Mouse (Mus musculus) liver, embryonic 14.5 days (tissue): ENCODE results near the gene Olfr810. TPM values are rescaled to one million over a fixed set of nuclear protein-coding genes. Genes with fewer than 3 reads are reported as not detected.

ENCODE experiments used
- ATAC-seq: fragments of 200-750 bp; cut with Nextera tagmentation; 2 replicates; pipeline ENCODE4 v1.8.0; 2017; ENCODE audit warnings: moderate number of reproducible peaks, mild to moderate bottlenecking, moderate library complexity; ENCODE audit not compliant: insufficient read depth
- DNase-seq, 3 experiments: peaks; one replicate each; pipeline ENCODE4 v3.0.0-alpha.2; 2012 to 2013; ENCODE audit warnings: low read depth in 3 of 3, low spot score in 3 of 3
- H3K27ac ChIP-seq: fragments of 300-500 bp; sonication (generic); 2 replicates; pipeline ENCODE4 v1.5.1; 2014; ENCODE audit warnings: moderate library complexity, mild to moderate bottlenecking, control low read depth, inconsistent platforms
- H3K27me3 ChIP-seq: fragments of 300-500 bp; sonication (generic); 2 replicates; pipeline ENCODE4 v1.6.1; 2014; ENCODE audit warnings: mild to moderate bottlenecking, low read length, moderate library complexity; ENCODE audit not compliant: control insufficient read depth, insufficient read depth
- H3K36me3 ChIP-seq: fragments of 300-500 bp; sonication (generic); replicated peaks from 2 replicates; pipeline ENCODE4 v1.6.1; 2014; ENCODE audit warnings: low read depth; ENCODE audit not compliant: control insufficient read depth, insufficient read depth
- H3K4me1 ChIP-seq, 2 experiments: fragments of 200-500 bp in 1 of 2; fragments of 300-500 bp in 1 of 2; sonication (generic) in 1 of 2; replicated peaks; 2 replicates each; pipeline ENCODE4 v1.6.1; 2012 to 2014; ENCODE audit warnings: antibody characterized with exemption in 1 of 2, inconsistent platforms in 1 of 2, low read length in 1 of 2; ENCODE audit not compliant: control insufficient read depth in 2 of 2, insufficient read depth in 2 of 2
- H3K4me2 ChIP-seq: fragments of 300-500 bp; sonication (generic); 2 replicates; pipeline ENCODE4 v1.6.1; 2014; ENCODE audit warnings: low read depth, mild to moderate bottlenecking, control low read depth, moderate library complexity
- H3K4me3 ChIP-seq, 2 experiments: fragments of 200-500 bp in 1 of 2; fragments of 300-500 bp in 1 of 2; sonication (generic) in 1 of 2; 2 replicates each; pipeline ENCODE4 v1.5.1; 2012 to 2014; ENCODE audit warnings: low read depth in 2 of 2, low read length in 2 of 2, mild to moderate bottlenecking in 2 of 2, control low read depth in 1 of 2, inconsistent platforms in 1 of 2, moderate library complexity in 1 of 2; ENCODE audit not compliant: insufficient read depth in 1 of 2
- H3K9ac ChIP-seq: fragments of 300-500 bp; sonication (generic); replicated peaks from 2 replicates; pipeline ENCODE4 v1.6.1; 2014; ENCODE audit warnings: mild to moderate bottlenecking, control low read depth, moderate library complexity
- H3K9me3 ChIP-seq: fragments of 300-500 bp; sonication (generic); 2 replicates; pipeline ENCODE4 v1.6.1; 2016; ENCODE audit warnings: low read length, mixed read lengths; ENCODE audit not compliant: control insufficient read depth
- CTCF ChIP-seq: IDR thresholded peaks from 2 replicates; pipeline ENCODE4 v1.5.1; 2016; ENCODE audit warnings: antibody characterized with exemption, low read depth, control low read depth
- EP300 ChIP-seq: IDR thresholded peaks from 2 replicates; pipeline ENCODE4 v1.6.1; 2016; ENCODE audit warnings: antibody characterized with exemption, low read depth
- WGBS: fragments of 180-500 bp; shearing (Covaris S2); extraction: QIAGEN DNeasy Blood & Tissue Kit; methylation state at CpG from one replicate; pipeline ENCODE4 v1.1.7; 2014; ENCODE audit not compliant: insufficient replicate concordance; 5-methylcytosine and 5-hydroxymethylcytosine counted together
- polyA plus RNA-seq, 2 experiments: library from polyadenylated mRNA; depleted of rRNA in 1 of 2; stranded (reverse) in 1 of 2; unstranded in 1 of 2; fragments of >200 nt; fragmentation: Nextera tagmentation in 1 of 2; extraction: Ambion mirVana in 1 of 2; gene quantifications; 2 replicates each; pipeline versions ENCODE4 v1.2.1 to v1.2.3; 2012 to 2014

Olfr810 gene
- not detected in 2 replicates for polyA plus RNA-seq (2012; rRNA removed)
- not detected in 2 replicates for polyA plus RNA-seq (2014; fragmentation: Nextera tagmentation; extraction: Ambion mirVana)

DNA sequence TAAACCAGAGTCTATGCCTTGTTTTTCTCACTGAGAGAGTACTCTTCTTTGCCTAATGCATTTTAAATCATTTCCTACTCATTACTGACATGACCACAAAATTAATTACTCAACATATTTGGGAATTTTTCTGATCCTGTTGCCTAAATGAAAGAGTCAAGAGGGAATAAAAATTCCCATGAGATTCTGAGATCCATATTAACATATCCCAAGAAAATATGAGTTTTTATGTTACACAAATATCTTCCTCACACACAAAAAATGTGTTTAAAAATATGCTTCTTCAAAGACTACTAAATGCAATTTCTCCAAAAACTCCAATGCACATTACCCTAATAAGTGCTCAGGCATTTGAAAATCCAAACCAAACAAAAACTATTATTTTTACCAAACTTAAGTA lies at the start of gene Olfr810:
Gene Olfr810, minus strand, starts transcription at position 101 of the 400 bp plus-strand sequence.
- H3K4me1 ChIP-seq = no peaks in the 10 kb centered on the region
- no peaks in the 10 kb centered on the region for H3K27me3 ChIP-seq
- no peak within 1 kb of the TSS for H3K27ac ChIP-seq
- no peak within 1 kb of the TSS for H3K9ac ChIP-seq
- H3K9me3 ChIP-seq = no peaks in the 10 kb centered on the region
- no peak within 1 kb of the TSS for H3K4me3 ChIP-seq
- H3K36me3 ChIP-seq = no peaks in the 10 kb centered on the region
- TF ChIP-seq EP300 (no peak), CTCF (no peak)
- no peak within 1 kb of the TSS for H3K4me2 ChIP-seq
- ATAC-seq (no peak), DNase-seq (no peak)

GRCm38 (mm10) chr10:129804296-129804695 lies 9.6 kb upstream of the Olfr810 start, which contains the start of gene Olfr811:
TSS of gene Olfr811 (minus strand) at chr10:129804396.
- H3K9me3 ChIP-seq = no peaks in the 10 kb centered on the region
- DNase-seq (no peak), ATAC-seq (no peak)
- no peak for TF ChIP-seq CTCF
- no peak for TF ChIP-seq EP300
- H3K27ac ChIP-seq = no peak within 1 kb of the TSS
- 54% methylated on average over 4 of the region's 4 CpGs for WGBS
- H3K4me1 ChIP-seq = no peaks in the 10 kb centered on the region
- H3K4me2 ChIP-seq = no peak within 1 kb of the TSS
- H3K9ac ChIP-seq = no peak within 1 kb of the TSS
- no peaks in the 10 kb centered on the region for H3K27me3 ChIP-seq
- no peaks in the 10 kb centered on the region for H3K36me3 ChIP-seq
- no peak within 1 kb of the TSS for H3K4me3 ChIP-seq

DNA sequence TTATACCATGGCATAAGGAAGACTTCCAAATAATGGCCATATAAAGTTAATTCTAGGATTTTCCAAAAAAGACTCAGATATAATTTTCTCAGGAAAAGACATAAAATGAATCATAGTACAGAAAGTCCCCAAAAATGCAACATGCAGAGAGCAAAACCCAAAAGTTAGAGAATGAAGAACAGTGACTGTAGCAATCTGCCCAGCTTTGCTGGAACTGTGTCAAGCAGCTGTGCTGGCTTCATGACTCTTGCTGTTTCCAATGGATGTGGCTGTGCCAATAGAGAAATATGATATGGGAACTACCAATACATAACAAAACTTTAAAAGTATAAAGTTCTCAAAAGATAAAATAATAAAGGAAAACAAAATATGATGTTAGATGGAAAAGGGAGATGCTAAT lies 16.6 kb downstream of the Olfr810 start:
- Histone ChIP-seq H3K36me3 (no peaks in the 10 kb centered on the region), H3K27ac (no peak overlapping the region), H3K4me3 (no peak overlapping the region), H3K27me3 (no peaks in the 10 kb centered on the region), H3K9ac (no peak overlapping the region), H3K4me2 (no peak overlapping the region), H3K4me1 (no peaks in the 10 kb centered on the region), H3K9me3 (no peaks in the 10 kb centered on the region)
- no peak for DNase-seq
- TF ChIP-seq EP300 = no peak
- TF ChIP-seq CTCF = no peak
- no peak for ATAC-seq

DNA sequence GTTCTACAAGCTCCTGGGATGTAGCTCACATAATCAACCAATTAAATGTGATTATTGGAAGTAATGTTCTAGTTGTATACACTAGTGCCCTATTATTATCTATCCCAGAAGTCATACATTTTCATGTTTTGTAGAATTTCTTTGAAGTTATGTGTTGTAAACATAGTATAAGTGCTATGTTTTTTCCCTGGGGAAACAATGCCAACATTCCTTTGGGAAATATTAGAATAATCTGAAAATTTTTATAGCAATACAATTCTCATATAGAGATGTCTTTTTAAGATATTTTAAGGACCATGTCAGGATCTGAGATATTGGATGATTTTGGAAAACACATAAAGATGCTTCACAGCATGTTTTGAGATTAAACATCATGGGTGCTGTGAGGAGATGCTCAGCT lies 20.4 kb downstream of the Olfr810 start, which contains the start of gene Olfr809:
Gene Olfr809, plus strand, starts transcription at position 301 of the 400 bp plus-strand sequence.
- H3K4me2 ChIP-seq = no peak within 1 kb of the TSS
- H3K27me3 ChIP-seq = no peaks in the 10 kb centered on the region
- H3K4me3 ChIP-seq = no peak within 1 kb of the TSS
- ATAC-seq (no peak), DNase-seq (no peak)
- no peak within 1 kb of the TSS for H3K9ac ChIP-seq
- H3K9me3 ChIP-seq = no peaks in the 10 kb centered on the region
- no peaks in the 10 kb centered on the region for H3K36me3 ChIP-seq
- no peaks in the 10 kb centered on the region for H3K4me1 ChIP-seq
- no peak for TF ChIP-seq CTCF
- no peak for TF ChIP-seq EP300
- no peak within 1 kb of the TSS for H3K27ac ChIP-seq

DNA sequence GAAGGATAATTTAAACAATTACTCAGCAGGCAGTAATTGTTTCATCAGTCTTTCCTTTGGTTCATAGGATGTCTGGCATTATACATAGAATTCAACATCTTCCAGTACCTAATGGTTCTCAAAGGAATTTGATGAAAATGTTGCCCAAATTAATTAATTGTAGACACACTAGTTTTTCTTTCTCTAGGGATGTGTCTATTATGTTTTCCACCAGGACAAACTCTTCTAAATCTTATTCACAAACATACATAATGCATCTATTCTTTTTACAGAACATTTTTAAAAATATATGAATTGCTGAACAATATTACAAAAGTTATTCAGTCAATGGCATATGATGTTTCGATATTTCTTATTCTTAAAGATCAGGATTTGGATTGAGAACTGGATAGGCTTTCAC lies 29.5 kb downstream of the Olfr810 start, which contains the start of gene Olfr808:
Gene Olfr808, plus strand, starts transcription at position 301 of the 400 bp plus-strand sequence.
- ATAC-seq = no peak
- no peak within 1 kb of the TSS for H3K27ac ChIP-seq
- H3K27me3 ChIP-seq = no peaks in the 10 kb centered on the region
- H3K9ac ChIP-seq = no peak within 1 kb of the TSS
- DNase-seq = no peak
- H3K4me2 ChIP-seq = no peak within 1 kb of the TSS
- 57% methylated on average over 1 of the region's 1 CpGs for WGBS
- no peaks in the 10 kb centered on the region for H3K36me3 ChIP-seq
- H3K4me3 ChIP-seq = no peak within 1 kb of the TSS
- H3K9me3 ChIP-seq = no peaks in the 10 kb centered on the region
- no peaks in the 10 kb centered on the region for H3K4me1 ChIP-seq
- TF ChIP-seq CTCF (no peak), EP300 (no peak)
